Mouse (Mus musculus) midbrain, postnatal 0 days (tissue): ENCODE data around the gene Cux2. TPM values are rescaled to one million over a fixed set of nuclear protein-coding genes. Genes with fewer than 3 reads are reported as not detected.

Experiments used
- ATAC-seq: fragments of 200-750 bp; cut with Nextera tagmentation; 2 replicates; pipeline ENCODE4 v1.8.0; 2017; ENCODE audit warnings: moderate number of reproducible peaks, mild to moderate bottlenecking, moderate TSS enrichment, moderate library complexity; ENCODE audit not compliant: low FRiP score
- DNase-seq: peaks from one replicate; pipeline ENCODE4 v3.0.0-alpha.2; 2015; ENCODE audit warnings: low spot score
- H3K27ac ChIP-seq: fragments of 300-500 bp; sonication (generic); 2 replicates; pipeline ENCODE4 v1.5.1; 2014; ENCODE audit warnings: low read depth, mild to moderate bottlenecking, low read length, mixed read lengths
- H3K27me3 ChIP-seq: fragments of 300-500 bp; sonication (generic); 2 replicates; pipeline ENCODE4 v1.6.1; 2014; ENCODE audit warnings: low read length, control low read depth, mixed read lengths; ENCODE audit not compliant: insufficient read depth
- H3K36me3 ChIP-seq: fragments of 300-500 bp; sonication (generic); 2 replicates; pipeline ENCODE4 v1.6.1; 2014; ENCODE audit warnings: low read length, control low read depth, mixed read lengths; ENCODE audit not compliant: insufficient read depth
- H3K4me1 ChIP-seq: fragments of 300-500 bp; sonication (generic); 2 replicates; pipeline ENCODE4 v1.6.1; 2014; ENCODE audit warnings: mild to moderate bottlenecking, control low read depth, antibody characterized with exemption, low read length, mixed read lengths; ENCODE audit not compliant: insufficient read depth
- H3K4me2 ChIP-seq: fragments of 300-500 bp; sonication (generic); 2 replicates; pipeline ENCODE4 v1.6.1; 2014; ENCODE audit warnings: low read depth, mild to moderate bottlenecking, low read length, mixed read lengths; ENCODE audit not compliant: poor library complexity, severe bottlenecking
- H3K4me3 ChIP-seq: fragments of 300-500 bp; sonication (generic); 2 replicates; pipeline ENCODE4 v1.5.1; 2014; ENCODE audit warnings: low read depth, mild to moderate bottlenecking, low read length, moderate library complexity
- H3K9ac ChIP-seq: fragments of 300-500 bp; sonication (generic); replicated peaks from 2 replicates; pipeline ENCODE4 v1.6.1; 2014; ENCODE audit warnings: mild to moderate bottlenecking, low read length, moderate library complexity, mixed read lengths; ENCODE audit not compliant: poor library complexity, severe bottlenecking
- H3K9me3 ChIP-seq: fragments of 300-500 bp; sonication (generic); 2 replicates; pipeline ENCODE4 v1.6.1; 2016; ENCODE audit warnings: low read length, control low read depth
- CTCF ChIP-seq: IDR thresholded peaks from 2 replicates; pipeline ENCODE4 v1.5.1; 2016; ENCODE audit warnings: antibody characterized with exemption, mild to moderate bottlenecking
- WGBS: fragments of 180-500 bp; shearing (Covaris S2); extraction: QIAGEN DNeasy Blood & Tissue Kit; methylation state at CpG from one replicate; pipeline ENCODE4 v1.1.7; 2014; 5-methylcytosine and 5-hydroxymethylcytosine counted together
- polyA plus RNA-seq: library from polyadenylated mRNA; unstranded; fragments of >200 nt; fragmentation: Nextera tagmentation; extraction: Ambion mirVana; gene quantifications from 2 replicates; pipeline ENCODE4 v1.2.1, GENCODE M21; 2015
- total RNA-seq: library from RNA; depleted of rRNA; stranded (reverse); fragments of >200 nt; gene quantifications from 2 replicates; pipeline ENCODE4 v1.2.3, GENCODE M21; 2014

Gene Cux2
- total and polyA plus RNA-seq, 2 experiments from 2014 or later: 17.4 to 40.1 TPM

DNA sequence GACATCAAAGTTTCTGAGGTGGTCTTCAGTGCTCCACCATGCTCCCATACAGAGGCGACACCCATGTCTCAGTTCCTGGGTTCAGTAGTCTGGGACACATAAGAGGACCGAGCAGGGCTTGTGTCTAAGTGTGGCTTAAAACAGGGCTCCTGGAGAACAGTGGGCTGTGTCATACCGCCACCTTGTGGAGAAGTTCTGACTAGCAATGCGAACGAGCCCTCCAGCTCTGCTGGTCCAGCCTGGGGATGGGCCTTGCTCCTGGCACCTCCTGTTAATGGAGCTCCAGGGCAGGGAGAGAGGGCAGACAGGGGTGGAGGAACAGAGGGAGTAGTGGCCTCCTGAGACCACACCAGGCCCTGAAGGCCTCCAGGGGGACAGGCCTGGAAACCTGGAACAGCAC is 39.0 kb upstream of the Cux2 start:
- Histone ChIP-seq H3K4me1 (no peaks in the 10 kb centered on the region), H3K9ac (no peak overlapping the region), H3K4me3 (no peak overlapping the region), H3K36me3 (no peaks in the 10 kb centered on the region), H3K9me3 (no peaks in the 10 kb centered on the region), H3K27me3 (no peaks in the 10 kb centered on the region), H3K27ac (no peak overlapping the region), H3K4me2 (no peak overlapping the region)
- DNase-seq: peak; percentile 88
- ATAC-seq: 0 out of 2 replicates have a peak, but pooled peaks have one; percentile 54
- TF ChIP-seq CTCF: peak; percentile 98
- 3% methylated on average over 5 of the region's 5 CpGs for WGBS

DNA sequence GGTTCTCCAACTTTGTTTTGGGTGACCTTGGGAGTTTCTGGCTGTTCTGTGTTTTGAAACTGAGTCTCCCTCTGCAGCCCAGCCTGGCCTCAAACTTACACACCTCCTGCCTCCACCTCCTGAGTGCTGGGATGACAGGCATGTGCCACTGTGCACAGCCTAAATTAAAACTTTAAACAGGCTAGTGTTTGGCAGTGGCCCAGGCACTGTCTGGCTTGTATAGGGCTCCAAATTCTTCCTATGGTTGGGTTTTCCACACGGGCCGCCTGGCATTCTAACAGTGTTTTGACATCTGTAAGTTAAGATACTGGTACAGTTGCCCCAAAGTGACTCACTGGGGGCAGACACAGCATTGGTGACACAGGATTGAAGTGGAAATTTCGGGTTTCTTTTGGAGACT is 36.2 kb upstream of the Cux2 start:
- Histone ChIP-seq H3K27me3 (no peaks in the 10 kb centered on the region), H3K9me3 (no peaks in the 10 kb centered on the region), H3K4me1 (no peaks in the 10 kb centered on the region), H3K4me3 (no peak overlapping the region), H3K9ac (no peak overlapping the region), H3K4me2 (no peak overlapping the region), H3K36me3 (no peaks in the 10 kb centered on the region), H3K27ac (no peak overlapping the region)
- no peak for TF ChIP-seq CTCF
- WGBS: 70% methylated on average over 3 of the region's 3 CpGs
- ATAC-seq (no peak), DNase-seq (no peak)

DNA sequence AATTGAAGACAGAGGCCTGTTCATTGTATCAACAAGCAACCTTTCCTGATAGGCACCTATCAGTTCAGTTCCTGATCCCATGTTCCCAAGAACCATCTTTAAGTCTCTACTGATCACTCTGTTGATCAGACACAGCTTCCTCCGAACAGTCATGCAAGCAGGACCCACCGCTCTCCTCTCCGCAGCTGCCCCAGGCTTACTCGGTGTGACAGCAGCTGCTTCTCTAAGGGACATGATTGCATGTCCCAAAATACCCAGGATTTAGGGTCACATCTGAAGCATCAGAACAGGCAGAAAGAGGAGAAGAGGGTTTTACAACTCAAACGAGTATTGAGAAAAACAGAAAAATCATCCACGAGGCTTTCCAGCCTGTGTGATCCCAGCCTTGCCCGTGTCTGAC is 35.4 kb upstream of the Cux2 start:
- Histone ChIP-seq H3K9ac (no peak overlapping the region), H3K4me1 (no peaks in the 10 kb centered on the region), H3K27ac (no peak overlapping the region), H3K27me3 (no peaks in the 10 kb centered on the region), H3K4me2 (no peak overlapping the region), H3K9me3 (no peaks in the 10 kb centered on the region), H3K36me3 (no peaks in the 10 kb centered on the region), H3K4me3 (no peak overlapping the region)
- 76% methylated on average over 7 of the region's 7 CpGs for WGBS
- DNase-seq (no peak), ATAC-seq (no peak)
- no peak for TF ChIP-seq CTCF

DNA sequence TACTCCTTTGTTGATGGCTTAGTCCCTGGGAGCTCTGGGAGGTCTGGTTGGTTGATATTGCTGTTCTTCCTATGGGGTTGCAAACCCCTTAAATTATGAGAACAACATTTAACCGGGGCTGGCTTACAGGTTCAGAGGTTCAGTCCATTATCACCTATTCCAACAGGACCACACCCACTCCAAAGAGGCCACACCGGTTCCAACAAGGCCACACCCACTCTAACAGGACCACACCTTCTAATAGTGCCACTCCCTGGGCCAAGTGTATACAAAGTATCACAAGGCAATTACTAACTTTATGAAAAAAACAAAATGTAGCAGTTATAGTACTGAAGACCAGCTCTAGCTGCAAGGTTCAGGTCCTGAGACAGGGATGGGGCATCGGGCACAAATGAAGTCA is 34.6 kb upstream of the Cux2 start:
- no peaks in the 10 kb centered on the region for H3K36me3 ChIP-seq
- H3K4me3 ChIP-seq: no peak overlapping the region
- H3K4me2 ChIP-seq: no peak overlapping the region
- no peaks in the 10 kb centered on the region for H3K4me1 ChIP-seq
- DNase-seq (no peak), ATAC-seq (no peak)
- H3K9ac ChIP-seq: no peak overlapping the region
- H3K27me3 ChIP-seq: no peaks in the 10 kb centered on the region
- no peak overlapping the region for H3K27ac ChIP-seq
- TF ChIP-seq CTCF: no peak
- H3K9me3 ChIP-seq: no peaks in the 10 kb centered on the region
- 85% methylated on average over 3 of the region's 3 CpGs for WGBS

DNA sequence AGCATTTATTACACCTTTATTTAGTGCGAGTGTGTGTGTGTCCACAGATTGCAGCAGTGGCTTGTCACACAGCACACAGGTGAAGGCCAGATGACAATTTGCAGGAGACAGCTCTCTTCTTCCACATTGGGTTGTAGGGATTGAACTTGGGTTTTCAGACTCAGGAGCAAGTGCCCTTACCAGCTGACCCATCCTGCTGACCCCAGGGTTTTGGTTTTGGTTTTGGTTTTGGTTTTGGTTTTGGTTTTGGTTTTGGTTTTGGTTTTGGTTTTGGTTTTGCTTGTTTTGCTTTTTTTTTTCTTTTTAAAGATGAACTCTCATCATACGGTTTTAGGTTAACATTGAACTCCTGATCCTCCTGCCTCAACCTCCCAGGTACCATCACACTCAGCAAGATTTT is 33.4 kb upstream of the Cux2 start:
- Histone ChIP-seq H3K4me3 (no peak overlapping the region), H3K27ac (no peak overlapping the region), H3K9me3 (no peaks in the 10 kb centered on the region), H3K36me3 (no peaks in the 10 kb centered on the region), H3K27me3 (no peaks in the 10 kb centered on the region), H3K4me1 (no peaks in the 10 kb centered on the region), H3K4me2 (no peak overlapping the region), H3K9ac (no peak overlapping the region)
- TF ChIP-seq CTCF: no peak
- 94% methylated on average over 2 of the region's 2 CpGs for WGBS
- DNase-seq: no peak
- no peak for ATAC-seq

DNA sequence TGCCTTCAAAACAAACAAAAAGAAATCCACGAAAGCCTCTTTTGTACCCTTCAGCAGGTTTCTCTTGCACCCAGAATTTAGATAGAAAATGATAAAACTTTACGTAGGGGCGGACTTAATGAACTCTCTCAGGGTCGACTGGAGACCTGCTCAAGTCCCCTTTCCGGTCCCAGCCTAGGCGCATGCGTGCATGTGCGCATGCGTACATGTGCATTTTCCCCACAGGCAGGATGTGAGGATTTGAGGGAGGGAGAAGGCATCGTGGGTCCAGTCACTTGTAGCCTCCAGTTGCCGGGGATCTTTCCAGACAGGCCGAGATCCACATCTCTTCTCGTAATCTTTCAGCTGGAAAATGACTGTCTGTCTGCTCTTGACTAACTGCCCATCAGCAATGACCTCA is 31.6 kb upstream of the Cux2 start:
- no peak overlapping the region for H3K4me2 ChIP-seq
- WGBS: 89% methylated on average over 13 of the region's 13 CpGs
- H3K36me3 ChIP-seq: no peaks in the 10 kb centered on the region
- no peak for TF ChIP-seq CTCF
- no peaks in the 10 kb centered on the region for H3K4me1 ChIP-seq
- H3K9ac ChIP-seq: no peak overlapping the region
- H3K27me3 ChIP-seq: no peaks in the 10 kb centered on the region
- DNase-seq (no peak), ATAC-seq (no peak)
- no peak overlapping the region for H3K27ac ChIP-seq
- H3K9me3 ChIP-seq: no peaks in the 10 kb centered on the region
- no peak overlapping the region for H3K4me3 ChIP-seq
